Mouse (Mus musculus) ES-E14 (cell line): Measurements from ENCODE around the gene Rpl18a. TPM values are rescaled to one million over a fixed set of nuclear protein-coding genes. Genes with fewer than 3 reads are reported as not detected.
A peak's percentile ranks its signal among the peaks of the same experiment; 100 is the strongest.

ENCODE experiments used
- DNase-seq: peaks from one replicate; pipeline ENCODE4 v3.0.0-alpha.2; 2013; ENCODE audit warnings: low read depth, low spot score
- H3K27ac ChIP-seq: 2 replicates; pipeline ENCODE4 v1.5.1; 2012; ENCODE audit warnings: low read depth, mild to moderate bottlenecking, low read length, moderate library complexity, mixed read lengths; ENCODE audit not compliant: poor library complexity, insufficient read depth, severe bottlenecking
- H3K36me3 ChIP-seq: 2 replicates; pipeline ENCODE4 v1.6.1; 2012; ENCODE audit warnings: mild to moderate bottlenecking, low read length, moderate library complexity, mixed read lengths; ENCODE audit not compliant: control insufficient read depth, poor library complexity, insufficient read depth, severe bottlenecking
- H3K4me1 ChIP-seq, 2 experiments: fragments of 150-350 bp in 1 of 2; sonication (generic) in 1 of 2; 2 replicates each; pipeline ENCODE4 v1.6.1; 2012; ENCODE audit warnings: low read length in 2 of 2, mild to moderate bottlenecking in 1 of 2, mixed read lengths in 1 of 2; ENCODE audit not compliant: control insufficient read depth in 2 of 2, insufficient read depth in 2 of 2, poor library complexity in 1 of 2
- H3K4me3 ChIP-seq, 2 experiments: fragments of 150-350 bp in 1 of 2; sonication (generic) in 1 of 2; 2 replicates each; pipeline ENCODE4 v1.5.1; 2012; ENCODE audit warnings: low read length in 2 of 2, low read depth in 1 of 2, mild to moderate bottlenecking in 1 of 2, mixed read lengths in 1 of 2; ENCODE audit not compliant: insufficient read depth in 1 of 2, poor library complexity in 1 of 2, severe bottlenecking in 1 of 2
- H3K9ac ChIP-seq: 2 replicates; pipeline ENCODE4 v1.6.1; 2012; ENCODE audit warnings: low read depth, mild to moderate bottlenecking, low read length, mixed read lengths; ENCODE audit not compliant: poor library complexity, insufficient read depth, severe bottlenecking
- H3K9me3 ChIP-seq: fragments of 150-350 bp; sonication (generic); 2 replicates; pipeline ENCODE4 v1.6.1; 2012; ENCODE audit warnings: low read depth, mild to moderate bottlenecking, low read length; ENCODE audit not compliant: control insufficient read depth, insufficient read depth
- CHD2 ChIP-seq: IDR thresholded peaks from 2 replicates; pipeline ENCODE4 v1.6.1; 2014; ENCODE audit warnings: mild to moderate bottlenecking, low read depth, low read length, inconsistent platforms
- HCFC1 ChIP-seq: IDR thresholded peaks from 2 replicates; pipeline ENCODE4 v1.6.1; 2012; ENCODE audit warnings: low read length, inconsistent platforms, borderline replicate concordance; ENCODE audit not compliant: insufficient read depth
- MAFK ChIP-seq: IDR thresholded peaks from 2 replicates; pipeline ENCODE4 v1.6.1; 2014; ENCODE audit warnings: mild to moderate bottlenecking, low read depth, low read length, inconsistent platforms; ENCODE audit not compliant: insufficient read depth
- ZC3H11A ChIP-seq: IDR thresholded peaks from 2 replicates; pipeline ENCODE4 v1.6.1; 2012; ENCODE audit warnings: low read depth, mild to moderate bottlenecking, inconsistent platforms, low read length, borderline replicate concordance
- ZNF384 ChIP-seq: IDR thresholded peaks from 2 replicates; pipeline ENCODE4 v1.6.1; 2012; ENCODE audit warnings: low read depth, low read length, inconsistent platforms
- in situ Hi-C, 2 experiments: fragments of 600-800 bp; cut with MboI; formaldehyde crosslinking; loops; one replicate each; pipeline ENCODE4 v1.15.1; 2025; ENCODE audit warnings: low sequenced_read_pairs in 2 of 2, inconsistent platforms in 1 of 2; ENCODE audit not compliant: unreplicated experiment in 2 of 2
- total RNA-seq: library from RNA; depleted of rRNA; stranded (reverse); fragments of 300-350 nt; gene quantifications from 2 replicates; pipeline ENCODE4 v1.2.3, GENCODE M21; 2012

Rpl18a gene
- total RNA-seq, 1 experiment = 2,806 TPM

DNA sequence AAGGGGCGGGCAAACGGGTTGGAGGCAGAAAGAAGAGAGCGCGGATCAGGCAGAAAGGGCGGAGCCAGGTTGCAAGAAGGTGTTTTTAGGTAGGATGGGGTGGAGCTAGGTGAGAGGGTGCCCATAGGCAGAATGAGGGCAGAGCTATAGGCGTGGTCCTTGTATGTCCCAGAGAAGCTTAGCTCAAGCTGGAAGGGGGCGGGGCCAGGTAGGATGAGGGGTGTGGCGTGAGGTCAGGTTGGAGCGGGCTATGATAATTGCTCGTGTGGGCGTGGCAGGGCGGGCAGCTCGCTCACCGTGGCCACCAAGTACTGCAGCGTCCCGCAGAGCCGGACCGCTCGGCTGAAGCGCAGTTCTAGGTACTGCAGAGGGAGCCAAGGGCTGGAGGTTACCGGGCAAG is 5.9 kb downstream of the Rpl18a start:
- Histone ChIP-seq H3K9me3 (no peaks in the 10 kb centered on the region), H3K27ac (no peak overlapping the region), H3K4me3 (peak overlapping the region; percentile 59 to 66; a peak in 3 of 4 replicates), H3K36me3 (peaks cover 26% of the 10 kb centered on the region), H3K9ac (no peak overlapping the region), H3K4me1 (peaks cover 4 to 23% of the 10 kb centered on the region in 2 experiments; a peak in 3 of 4 replicates)
- in situ Hi-C loops = no loop called here
- peak; percentile 89 for DNase-seq
- no peak for TF ChIP-seq HCFC1
- TF ChIP-seq MAFK = no peak
- TF ChIP-seq ZC3H11A = no peak
- no peak for TF ChIP-seq ZNF384
- TF ChIP-seq CHD2 = no peak

- no peak for TF ChIP-seq CHD2
- TF ChIP-seq MAFK = no peak
- TF ChIP-seq HCFC1 = no peak
- no peak for TF ChIP-seq ZNF384
- no peak for TF ChIP-seq ZC3H11A
- Histone ChIP-seq H3K36me3 (peaks cover 19% of the 10 kb centered on the region), H3K4me1 (peaks cover 8 to 27% of the 10 kb centered on the region in 2 experiments), H3K4me3 (no peak overlapping the region), H3K9ac (no peak overlapping the region), H3K27ac (no peak overlapping the region), H3K9me3 (no peaks in the 10 kb centered on the region)
- DNase-seq = no peak
- in situ Hi-C loops = no loop called here
Observed at GRCm38 (mm10) chr8:70890656-70891055, 6.6 kb downstream of the Rpl18a start.

DNA sequence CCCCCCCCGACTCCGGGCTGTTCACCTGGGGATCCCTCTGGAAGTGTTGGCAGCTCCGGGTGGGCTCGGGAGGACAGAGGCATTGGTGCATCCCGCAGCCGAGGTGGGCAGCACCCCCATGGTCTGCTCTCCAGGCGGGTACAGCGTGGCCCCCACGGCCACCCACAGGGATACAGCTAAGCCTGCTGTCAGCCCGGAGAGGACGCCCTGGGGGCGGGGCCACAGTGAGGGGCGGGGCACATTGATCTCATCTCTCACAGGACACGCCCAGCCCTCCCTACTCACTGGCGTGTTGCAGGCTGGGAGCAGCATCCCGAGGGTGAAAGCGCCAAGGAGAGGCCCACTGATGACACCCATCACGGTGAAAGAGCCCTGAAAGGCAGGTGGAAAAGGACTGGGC is 9.5 kb downstream of the Rpl18a start:
- in situ Hi-C loops = no loop called here
- no peaks in the 10 kb centered on the region for H3K9me3 ChIP-seq
- H3K27ac ChIP-seq = no peak overlapping the region
- no peak for DNase-seq
- TF ChIP-seq ZNF384 (no peak), ZC3H11A (no peak), CHD2 (no peak), HCFC1 (no peak), MAFK (no peak)
- no peak overlapping the region for H3K9ac ChIP-seq
- peaks cover 8 to 29% of the 10 kb centered on the region in 2 experiments for H3K4me1 ChIP-seq
- H3K36me3 ChIP-seq = no peaks in the 10 kb centered on the region
- H3K4me3 ChIP-seq = peak overlapping the region in 1 of 2 experiments; percentile 47; a peak in 2 of 4 replicates

DNA sequence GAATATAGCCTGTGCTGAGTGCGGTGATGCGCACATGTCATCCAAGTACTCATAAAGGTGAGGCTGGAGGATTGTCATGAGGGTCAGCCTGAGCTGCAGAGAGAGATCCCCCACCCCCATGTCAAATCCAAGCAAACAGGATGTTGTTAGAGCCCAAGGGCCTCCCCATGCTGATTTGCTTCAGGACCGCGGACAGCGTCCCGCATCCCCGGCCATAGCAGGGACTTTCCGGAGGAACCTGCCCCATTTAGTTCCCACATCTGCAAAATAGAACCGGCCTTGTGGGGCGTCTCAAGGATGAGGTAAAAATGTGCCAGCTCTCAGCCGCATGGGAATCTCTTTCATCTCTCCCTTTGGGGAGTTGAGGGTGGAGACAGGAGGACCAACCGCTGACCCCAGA is 11.6 kb downstream of the Rpl18a start:
- Histone ChIP-seq H3K9me3 (no peaks in the 10 kb centered on the region), H3K4me3 (no peak overlapping the region), H3K4me1 (peaks cover 4 to 22% of the 10 kb centered on the region in 2 experiments), H3K9ac (no peak overlapping the region), H3K36me3 (no peaks in the 10 kb centered on the region), H3K27ac (no peak overlapping the region)
- in situ Hi-C loops = no loop called here
- DNase-seq = no peak
- no peak for TF ChIP-seq MAFK
- no peak for TF ChIP-seq ZNF384
- TF ChIP-seq ZC3H11A = no peak
- TF ChIP-seq CHD2 = no peak
- TF ChIP-seq HCFC1 = no peak

- TF ChIP-seq CHD2 = no peak
- no peak for TF ChIP-seq ZC3H11A
- TF ChIP-seq HCFC1 = no peak
- no peak for TF ChIP-seq MAFK
- TF ChIP-seq ZNF384 = no peak
- Histone ChIP-seq H3K36me3 (no peaks in the 10 kb centered on the region), H3K27ac (no peak overlapping the region), H3K4me1 (peaks cover 4 to 27% of the 10 kb centered on the region in 2 experiments), H3K4me3 (no peak overlapping the region), H3K9ac (no peak overlapping the region), H3K9me3 (no peaks in the 10 kb centered on the region)
- in situ Hi-C loops = no loop called here
- DNase-seq = no peak
Observed at GRCm38 (mm10) chr8:70884683-70885082, 12.5 kb downstream of the Rpl18a start.
